Mouse (Mus musculus): ENCODE data around the gene Arhgef2.
"Not testable (repeated sequence)": the region's sequence is repeated elsewhere in the genome, so short reads cannot be mapped to it uniquely, and the experiment has no call there.

Gene Arhgef2

GRCm38 (mm10) chr3:88605666-88606065 lies at the start of gene Arhgef2:
TSS of gene Arhgef2 (plus strand) at chr3:88605966.
- not testable (repeated sequence) for DNase-seq

GRCm38 (mm10) chr3:88556616-88557015 lies 49.1 kb upstream of the Arhgef2 start:
- no peak for DNase-seq

- DNase-seq, result no peak
Observed at GRCm38 (mm10) chr3:88559596-88559995, 46.2 kb upstream of the Arhgef2 start.

GRCm38 (mm10) chr3:88561989-88562388 lies 43.8 kb upstream of the Arhgef2 start:
- peak; percentile 49 for DNase-seq

- peak; percentile 58 for DNase-seq
Observed at GRCm38 (mm10) chr3:88563442-88563841, 42.3 kb upstream of the Arhgef2 start.

- no peak for DNase-seq
Observed at GRCm38 (mm10) chr3:88563966-88564365, 41.8 kb upstream of the Arhgef2 start.

GRCm38 (mm10) chr3:88566116-88566515 lies 39.6 kb upstream of the Arhgef2 start:
- DNase-seq, result no peak

- DNase-seq, result no peak
Observed at GRCm38 (mm10) chr3:88566536-88567061, 39.2 kb upstream of the Arhgef2 start.

- peak; percentile 60 for DNase-seq
Observed at GRCm38 (mm10) chr3:88567892-88568291, 37.9 kb upstream of the Arhgef2 start.

- no peak for DNase-seq
Observed at GRCm38 (mm10) chr3:88568615-88569014, 37.2 kb upstream of the Arhgef2 start.

GRCm38 (mm10) chr3:88569093-88569492 lies 36.7 kb upstream of the Arhgef2 start:
- DNase-seq, result no peak

- DNase-seq, result peak; percentile 62
Observed at GRCm38 (mm10) chr3:88569694-88570093, 36.1 kb upstream of the Arhgef2 start.

GRCm38 (mm10) chr3:88570341-88570740 lies 35.4 kb upstream of the Arhgef2 start:
- DNase-seq, result no peak

GRCm38 (mm10) chr3:88571856-88572255 lies 33.9 kb upstream of the Arhgef2 start:
- no peak for DNase-seq

GRCm38 (mm10) chr3:88572835-88573234 lies 32.9 kb upstream of the Arhgef2 start:
- no peak for DNase-seq

- no peak for DNase-seq
Observed at GRCm38 (mm10) chr3:88573810-88574209, 32.0 kb upstream of the Arhgef2 start.

- no peak for DNase-seq
Observed at GRCm38 (mm10) chr3:88575540-88575939, 30.2 kb upstream of the Arhgef2 start, which contains the start of gene Ssr2. TSS of gene Ssr2 (plus strand) at chr3:88575876.

- not testable (repeated sequence) for DNase-seq
Observed at GRCm38 (mm10) chr3:88577846-88578245, 27.9 kb upstream of the Arhgef2 start.

GRCm38 (mm10) chr3:88578498-88579424 lies 27.0 kb upstream of the Arhgef2 start:
- no peak for DNase-seq

- DNase-seq, result peak; percentile 88
Observed at GRCm38 (mm10) chr3:88579454-88580117, 26.2 kb upstream of the Arhgef2 start.

GRCm38 (mm10) chr3:88585769-88586168 lies 20.0 kb upstream of the Arhgef2 start:
- peak; percentile 36 for DNase-seq

GRCm38 (mm10) chr3:88586640-88587039 lies 19.1 kb upstream of the Arhgef2 start:
- no peak for DNase-seq

- no peak for DNase-seq
Observed at GRCm38 (mm10) chr3:88590246-88590645, 15.5 kb upstream of the Arhgef2 start.

- peak; percentile 62 for DNase-seq
Observed at GRCm38 (mm10) chr3:88591044-88591443, 14.7 kb upstream of the Arhgef2 start.

Measured in lung, postnatal 10 days (tissue).